Mouse (Mus musculus) olfactory bulb, adult 2 months (tissue): ENCODE results near the gene Mbl1.

Source experiments
- CTCF ChIP-seq: fragments of 200-500 bp; IDR thresholded peaks from 2 replicates; pipeline ENCODE4 v1.5.1; 2012; ENCODE audit warnings: low read depth, mild to moderate bottlenecking, low read length, moderate library complexity; ENCODE audit not compliant: insufficient read depth
- POLR2A ChIP-seq: fragments of 200-500 bp; IDR thresholded peaks from 2 replicates; pipeline ENCODE4 v1.6.1; 2012; ENCODE audit warnings: mild to moderate bottlenecking, low read depth, low read length, moderate library complexity; ENCODE audit not compliant: insufficient read depth

GRCm38 (mm10) chr14:41147356-41147755 lies 3.9 kb upstream of the Mbl1 start:
- no peak for TF ChIP-seq CTCF
- no peak for TF ChIP-seq POLR2A
